Mouse (Mus musculus): ENCODE data around the gene Mcu.

- TF ChIP-seq EP300 (IDR thresholded peaks at IDR 0.05; ENCODE audit: low read depth): no peak
- no peak for TF ChIP-seq CTCF (IDR thresholded peaks at IDR 0.05; ENCODE audit: low read depth)
Observed at GRCm38 (mm10) chr10:59520701-59521100, 95.8 kb downstream of the Mcu start.

All from heart, postnatal 0 days (tissue).